Mouse (Mus musculus) urinary bladder, postnatal 10 days (tissue): ENCODE measurements around the gene Fap.

Experiments used
- DNase-seq: peaks from one replicate; pipeline ENCODE4 v3.0.0; 2022; ENCODE audit warnings: low spot score

The Fap gene

GRCm38 (mm10) chr2:62573753-62574159, at the start of gene Fap:
Fap (minus strand) TSS chr2:62574075.
- DNase-seq, result no peak

DNA sequence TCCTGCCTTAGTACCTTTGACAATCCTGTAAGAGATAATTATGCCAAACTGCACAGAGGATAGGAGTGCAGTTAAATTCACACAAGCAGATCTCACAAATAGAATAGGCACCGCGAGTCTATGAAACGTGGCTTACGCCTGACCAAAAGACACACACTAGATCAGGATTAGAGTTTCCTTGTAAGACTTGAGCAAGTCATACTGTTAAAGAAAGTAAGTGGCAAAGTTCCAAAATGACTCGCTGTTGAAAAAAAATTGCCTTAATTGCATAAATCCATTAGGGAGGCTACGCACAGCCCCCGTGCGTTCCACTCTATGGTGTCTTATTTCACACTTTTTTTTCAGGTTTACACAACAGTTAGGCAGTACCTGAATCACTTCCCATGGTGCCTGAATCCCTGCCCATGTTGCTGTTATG, 49.2 kb upstream of the Fap start:
- DNase-seq, result no peak

DNA sequence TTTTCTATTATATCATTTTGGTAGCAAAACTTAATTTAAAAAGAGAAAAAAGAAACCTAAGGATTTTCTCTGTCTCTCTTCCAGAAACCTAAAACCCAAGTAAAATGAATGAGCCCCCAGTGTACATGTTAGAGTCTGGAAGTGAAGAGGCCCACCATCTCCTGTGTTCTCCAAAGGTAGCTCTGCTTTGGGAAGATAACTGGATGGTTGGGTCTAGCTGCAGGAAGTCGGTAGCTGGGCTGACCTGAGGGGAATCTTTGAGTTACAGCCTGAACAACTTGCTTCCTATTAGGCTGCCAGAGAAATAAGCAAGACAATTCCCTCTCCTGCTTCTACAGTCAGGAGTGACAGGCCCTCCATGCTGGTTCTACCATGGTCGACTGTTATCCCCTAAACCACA, 45.8 kb upstream of the Fap start:
- no peak for DNase-seq

DNA sequence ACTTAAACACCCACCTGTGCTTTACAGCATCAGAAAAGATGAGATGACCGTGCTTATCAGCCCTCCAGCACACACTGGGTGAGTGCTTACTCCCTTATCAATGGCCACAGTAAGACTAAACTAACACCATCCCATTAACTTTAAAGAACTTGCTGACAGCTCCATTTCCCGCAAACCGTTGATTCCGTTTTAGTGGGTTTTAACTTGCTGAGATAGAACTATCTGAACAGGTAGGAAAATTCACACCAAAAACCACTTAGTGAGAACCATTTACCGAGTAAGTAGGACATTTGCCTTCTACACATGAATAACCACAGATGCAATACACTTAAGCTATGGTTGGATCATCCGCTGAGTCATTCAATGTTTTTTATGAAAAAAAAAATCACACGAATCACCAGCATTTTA, 45.1 kb upstream of the Fap start:
- DNase-seq, result no peak

DNA sequence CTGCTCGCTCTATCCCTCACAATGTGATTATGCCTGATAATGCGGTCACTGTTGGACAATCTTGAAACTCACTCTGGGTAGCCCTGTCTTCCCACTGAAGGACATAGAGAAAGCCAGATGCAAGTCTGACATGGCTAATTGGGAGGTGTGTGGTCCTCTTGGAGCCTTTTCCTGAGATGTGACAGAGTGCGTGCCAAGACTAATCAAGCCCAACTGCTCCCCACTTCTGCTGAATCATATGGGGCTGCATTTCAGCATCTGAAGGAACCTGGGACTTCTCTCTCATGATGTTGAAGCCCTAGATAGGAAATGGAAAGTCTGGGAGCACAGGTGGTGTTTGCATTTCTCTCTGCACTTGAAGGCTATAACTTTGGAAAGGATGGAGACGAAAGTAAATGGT, 39.3 kb upstream of the Fap start:
- DNase-seq, result no peak

DNA sequence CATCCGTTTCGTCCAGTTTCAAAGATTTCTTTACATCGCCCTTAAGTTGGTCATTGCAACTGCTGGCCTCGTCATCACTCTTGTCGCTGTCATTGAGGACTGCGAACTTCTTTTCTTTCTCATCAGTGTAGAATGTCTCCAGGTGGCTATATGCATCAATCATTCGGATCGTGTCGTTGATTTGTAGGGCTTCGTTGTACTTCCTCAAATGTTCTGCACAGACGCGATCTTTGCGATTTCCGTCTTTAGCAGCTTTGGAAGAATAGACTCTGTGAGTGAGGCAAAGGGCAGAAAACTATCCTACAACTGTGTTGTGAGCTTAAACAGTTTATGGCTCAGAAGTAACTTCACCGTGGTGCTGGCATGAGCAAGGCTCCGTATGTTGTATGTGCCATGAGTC, 32.3 kb upstream of the Fap start:
- DNase-seq, result no peak

GRCm38 (mm10) chr2:62603530-62603929, 29.7 kb upstream of the Fap start:
- DNase-seq, result no peak

GRCm38 (mm10) chr2:62596586-62596985, 22.7 kb upstream of the Fap start:
- no peak for DNase-seq

GRCm38 (mm10) chr2:62594491-62594890, 20.6 kb upstream of the Fap start:
- DNase-seq, result no peak

DNA sequence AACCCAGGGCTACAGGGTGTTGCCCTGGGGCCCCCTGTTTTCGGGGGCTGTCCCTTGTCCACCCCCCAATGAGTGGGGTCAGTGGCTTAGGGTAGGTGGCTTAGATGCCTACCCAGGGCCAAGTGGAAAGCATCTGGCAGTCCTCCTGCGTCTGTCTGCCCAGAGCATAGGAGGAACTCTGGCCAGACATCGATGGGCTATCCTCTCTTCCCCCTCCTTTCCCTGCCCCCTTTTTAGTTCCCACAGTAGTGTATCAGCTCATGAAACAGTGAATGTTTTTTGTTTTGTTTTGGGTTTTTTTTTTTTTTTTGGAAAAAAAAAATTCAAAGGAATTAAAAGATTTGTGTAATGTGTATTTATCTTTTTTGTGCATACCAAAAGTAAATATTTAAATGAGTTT, 17.7 kb upstream of the Fap start:
- DNase-seq, result no peak

GRCm38 (mm10) chr2:62589333-62589732, 15.5 kb upstream of the Fap start:
- no peak for DNase-seq

GRCm38 (mm10) chr2:62585769-62586168, 11.9 kb upstream of the Fap start:
- DNase-seq, result no peak

GRCm38 (mm10) chr2:62574962-62575361, 1.1 kb upstream of the Fap start:
- no peak for DNase-seq

DNA sequence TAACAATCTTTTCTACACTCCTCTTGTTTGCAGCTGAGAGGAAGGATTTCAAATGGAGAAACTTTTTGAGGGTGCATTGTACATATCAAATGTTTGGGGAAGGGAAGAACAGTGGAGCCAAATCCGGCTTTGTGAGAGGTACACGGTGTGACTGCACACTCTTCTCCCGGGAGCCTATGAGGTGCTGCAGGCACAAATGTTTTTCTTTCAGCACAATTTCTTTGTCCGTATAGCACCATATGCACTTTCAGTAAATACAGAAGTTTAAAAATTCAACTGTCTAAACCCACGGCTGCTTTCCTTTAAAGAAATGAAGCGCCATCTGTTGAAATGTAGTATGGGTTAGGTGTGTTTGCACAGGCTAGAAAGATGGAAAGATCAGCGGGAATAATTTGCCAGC, 375 bp upstream of the Fap start:
- DNase-seq, result no peak

DNA sequence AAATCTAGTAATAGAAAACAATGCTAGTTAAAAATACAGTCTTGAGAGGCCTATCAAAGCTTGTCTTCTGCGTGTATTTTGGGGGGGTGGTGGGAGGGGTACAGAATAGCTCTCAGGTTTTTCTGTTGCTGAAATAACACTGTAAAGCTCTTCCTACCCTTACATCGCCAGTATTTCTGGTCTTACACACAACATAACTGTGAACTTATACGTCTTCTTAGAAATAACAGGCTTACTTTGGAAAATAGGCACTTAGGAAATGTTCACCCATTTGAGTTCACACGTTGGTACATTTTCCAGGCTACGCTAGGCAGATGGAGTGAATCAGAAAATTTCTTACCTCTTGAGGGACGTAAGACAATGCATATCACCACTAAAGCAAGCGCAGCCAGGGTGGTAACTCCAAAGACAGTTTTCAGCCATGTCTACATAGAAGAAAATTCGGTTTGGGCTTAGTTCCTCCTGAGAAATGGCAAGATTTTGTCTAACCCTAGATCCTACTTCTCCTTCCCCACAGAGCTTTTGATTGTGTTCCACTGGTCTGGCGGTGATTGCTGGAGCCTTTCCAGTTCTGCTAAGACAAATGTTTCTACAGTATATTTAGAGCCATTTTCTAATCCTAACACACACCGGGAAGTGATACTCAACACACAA, 649 bp downstream of the Fap start:
- DNase-seq, result no peak

- DNase-seq, result no peak
Measured at GRCm38 (mm10) chr2:62564687-62565086, 9.2 kb downstream of the Fap start.

DNA sequence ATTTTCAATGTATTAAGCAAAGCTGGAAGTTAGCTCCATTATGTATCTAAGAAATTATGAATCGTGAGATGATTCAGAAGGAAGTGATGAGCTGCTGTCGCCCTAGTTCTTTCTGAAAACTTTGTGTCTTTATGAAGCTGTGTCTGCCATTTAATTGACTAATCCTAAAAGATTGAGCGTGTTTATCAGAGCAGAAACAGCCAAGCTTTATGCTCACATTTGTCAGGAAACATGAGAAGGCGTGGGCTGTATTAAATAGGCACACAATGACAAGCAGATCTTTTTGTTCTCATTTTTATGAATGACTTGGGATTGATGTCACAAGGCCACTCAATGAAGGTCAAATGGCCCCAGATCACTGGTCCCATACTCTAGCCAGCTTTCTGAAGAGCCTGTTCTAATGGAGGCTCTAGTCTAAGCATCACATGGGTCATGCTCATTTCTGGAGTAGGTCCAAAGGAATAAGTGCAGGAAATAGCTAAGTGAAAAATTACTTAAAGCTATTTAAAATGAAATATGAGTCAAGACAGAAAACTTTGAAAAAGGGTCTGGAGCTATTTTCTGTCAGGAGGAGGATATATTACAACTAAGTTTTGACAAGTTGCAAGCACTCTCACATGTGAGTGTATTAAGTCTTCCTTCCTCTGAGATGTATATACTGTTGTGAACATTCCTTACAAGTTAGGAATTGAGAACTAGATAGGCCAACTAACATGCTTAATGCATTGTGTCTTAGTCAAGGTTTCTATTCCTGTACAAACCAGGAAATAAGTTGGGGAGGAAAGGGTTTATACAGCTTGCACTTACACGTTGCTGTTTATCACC, 11.0 kb downstream of the Fap start:
- no peak for DNase-seq

DNA sequence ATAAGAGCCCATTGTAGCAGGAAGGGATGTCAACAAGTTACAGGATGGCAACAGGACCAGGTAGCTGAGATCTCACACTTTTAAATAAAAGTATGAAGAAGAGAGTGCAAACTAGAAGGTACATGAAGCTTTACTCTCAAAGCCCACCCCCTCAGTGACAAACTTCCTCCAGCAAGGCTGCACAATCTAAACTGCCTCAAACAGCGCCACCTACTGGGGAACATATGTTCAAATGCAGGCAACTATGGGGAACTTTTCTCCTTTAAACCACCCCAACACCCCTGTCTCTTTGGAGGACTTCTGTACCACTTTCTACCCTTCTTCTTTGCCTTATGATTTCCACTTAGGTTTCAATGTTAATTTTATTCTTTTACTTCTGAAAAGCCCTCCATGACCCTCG, 16.5 kb downstream of the Fap start:
- DNase-seq, result no peak

- no peak for DNase-seq
Measured at GRCm38 (mm10) chr2:62556349-62556748, 17.5 kb downstream of the Fap start.

DNA sequence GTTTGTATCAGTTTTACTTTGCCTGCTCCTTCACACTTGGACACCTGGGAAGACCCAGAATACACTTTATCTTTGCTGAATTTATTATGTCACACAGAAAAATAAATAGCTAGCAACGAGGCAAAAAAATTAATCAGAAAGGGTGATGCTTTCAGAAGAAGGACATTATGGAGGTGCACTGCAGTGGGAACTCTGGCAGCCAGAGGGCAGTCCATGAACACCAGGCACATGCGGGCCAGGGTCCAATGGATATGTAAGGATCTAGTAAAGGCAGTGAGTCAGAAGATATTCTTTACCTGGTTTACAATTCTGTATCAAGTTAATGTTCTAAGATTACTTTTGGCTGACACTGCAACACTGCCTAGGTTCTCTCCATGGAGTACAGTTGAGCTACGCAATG, 24.2 kb downstream of the Fap start:
- no peak for DNase-seq

DNA sequence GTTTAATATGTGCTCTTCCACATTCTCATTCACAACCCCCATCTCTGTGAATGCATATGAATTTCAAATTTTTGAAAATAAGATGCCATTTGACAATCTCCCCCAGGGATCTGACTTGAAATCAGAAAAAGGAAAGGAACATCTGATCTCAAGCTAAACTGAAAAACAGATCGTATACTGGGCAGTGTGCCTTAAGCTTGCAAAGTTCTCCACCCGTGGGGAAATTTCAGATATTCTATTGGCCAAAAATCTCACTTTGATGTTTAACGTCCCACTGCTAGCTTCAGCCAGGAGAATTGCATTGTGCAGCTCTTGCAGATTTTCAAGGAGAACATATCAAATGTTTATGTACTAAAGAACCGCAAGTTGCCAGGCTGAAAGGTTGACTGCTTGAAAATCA, 24.7 kb downstream of the Fap start:
- no peak for DNase-seq

- DNase-seq, result no peak
Measured at GRCm38 (mm10) chr2:62548104-62548503, 25.8 kb downstream of the Fap start.

DNA sequence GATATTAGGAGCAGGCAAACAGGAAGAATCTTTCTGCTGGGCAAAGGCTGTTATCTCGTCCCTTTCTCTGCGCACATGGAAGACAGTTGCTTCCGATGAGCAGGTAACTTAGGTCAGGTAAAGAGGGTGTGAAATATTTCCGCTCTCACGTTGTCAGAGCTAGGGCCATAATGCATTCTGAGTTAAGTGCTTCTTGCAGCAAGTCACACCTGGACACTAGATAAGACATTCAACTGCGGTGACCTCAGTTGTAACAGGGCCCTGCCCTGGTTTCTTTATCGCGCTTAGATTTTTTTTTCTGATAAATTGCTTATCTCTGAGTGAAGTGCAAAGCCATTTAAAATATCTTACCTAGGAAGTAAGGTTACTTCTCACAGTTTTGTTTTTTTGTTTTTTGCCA, 38.4 kb downstream of the Fap start:
- no peak for DNase-seq

- no peak for DNase-seq
Measured at GRCm38 (mm10) chr2:62531065-62531464, 42.8 kb downstream of the Fap start.
